Mouse (Mus musculus): ENCODE results near the gene Dctn5.

The Dctn5 gene

DNA sequence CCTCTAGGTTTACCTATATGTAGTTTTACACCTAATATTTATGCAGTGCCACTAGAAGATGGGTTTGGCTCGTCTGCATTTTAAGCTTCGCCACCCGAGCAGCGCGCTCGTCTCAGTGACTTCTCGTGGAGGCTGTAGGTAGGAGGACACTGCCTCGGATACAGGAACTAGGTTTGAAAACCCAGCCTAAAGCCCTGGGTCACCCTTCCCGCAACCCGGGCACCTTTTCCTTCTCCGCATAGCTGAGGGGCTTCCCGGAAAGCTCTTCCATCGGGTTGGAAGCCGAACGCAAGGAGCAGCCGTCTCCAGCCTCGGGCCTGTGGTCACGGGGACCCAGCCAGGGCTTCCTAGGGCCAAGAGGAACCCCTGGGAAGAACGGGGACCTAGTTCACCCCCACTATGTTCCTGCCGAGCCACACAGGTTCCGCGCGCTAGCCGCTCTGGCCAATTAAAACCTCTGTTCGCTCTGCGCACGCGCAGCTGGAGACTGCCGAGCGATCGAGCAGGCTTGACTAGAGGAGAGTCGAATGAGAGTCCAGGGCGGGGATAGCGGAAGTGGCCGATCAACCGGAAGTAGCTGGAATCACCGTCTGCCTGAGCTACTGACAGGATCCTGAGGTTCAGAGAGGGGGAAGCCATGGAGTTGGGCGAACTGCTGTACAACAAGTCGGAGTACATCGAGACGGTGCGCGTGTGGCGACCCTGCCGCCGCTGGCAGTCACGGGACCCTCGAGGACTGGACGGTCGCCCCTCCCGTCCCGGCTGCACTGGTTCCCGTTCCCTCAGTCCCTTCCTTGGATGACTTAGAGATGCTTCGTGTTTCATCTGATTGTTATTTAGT lies at the start of gene Dctn5, which contains the start of gene Palb2:
TSS of gene Dctn5 (plus strand) at position 545 of the 841 bp plus-strand sequence.
TSS of gene Palb2 (minus strand) at position 489 of the 841 bp plus-strand sequence.
- peak; percentile 98 for DNase-seq

- no peak for DNase-seq
These were observed 45.5 kb upstream of the Dctn5 start for GRCm38 (mm10) chr7:122087195-122087982.

DNA sequence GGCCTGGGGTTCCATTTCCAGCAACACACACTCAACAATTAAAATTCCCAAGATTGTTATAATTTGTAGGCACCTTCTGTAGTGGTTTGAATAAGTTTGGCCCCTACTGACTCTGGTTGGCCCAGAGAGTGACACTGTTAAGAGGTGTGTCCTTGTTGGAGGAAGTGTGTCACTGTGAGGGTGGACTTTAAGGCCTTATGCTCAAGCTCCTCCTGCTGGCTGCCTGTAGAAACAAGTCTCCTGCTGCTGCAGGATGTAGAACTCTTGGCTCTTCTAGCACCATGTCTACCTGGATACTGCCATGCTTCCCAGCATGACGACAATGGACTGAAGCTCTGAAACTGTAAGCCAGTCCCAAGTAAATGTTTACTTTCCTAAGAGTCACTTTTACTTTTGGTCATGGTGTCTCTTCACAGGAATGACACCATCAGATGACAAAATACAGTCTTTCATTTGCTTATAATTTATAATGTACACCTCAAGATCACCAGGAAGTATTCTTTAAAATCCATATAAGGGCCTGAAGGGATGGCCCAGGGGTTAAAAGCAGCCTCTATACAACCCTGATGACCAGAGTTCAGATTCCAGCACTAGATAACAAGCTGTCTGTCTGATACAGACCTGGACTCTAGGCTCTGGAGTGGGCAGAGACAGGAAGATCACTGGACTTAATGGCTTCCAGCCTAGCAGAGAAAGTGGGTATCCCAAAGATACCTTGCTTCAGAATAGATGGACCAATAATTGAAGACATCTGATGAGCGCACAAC lies 38.1 kb upstream of the Dctn5 start:
- DNase-seq: peak; percentile 13

- DNase-seq: no peak
These were observed 34.8 kb upstream of the Dctn5 start for GRCm38 (mm10) chr7:122098009-122098408.

DNA sequence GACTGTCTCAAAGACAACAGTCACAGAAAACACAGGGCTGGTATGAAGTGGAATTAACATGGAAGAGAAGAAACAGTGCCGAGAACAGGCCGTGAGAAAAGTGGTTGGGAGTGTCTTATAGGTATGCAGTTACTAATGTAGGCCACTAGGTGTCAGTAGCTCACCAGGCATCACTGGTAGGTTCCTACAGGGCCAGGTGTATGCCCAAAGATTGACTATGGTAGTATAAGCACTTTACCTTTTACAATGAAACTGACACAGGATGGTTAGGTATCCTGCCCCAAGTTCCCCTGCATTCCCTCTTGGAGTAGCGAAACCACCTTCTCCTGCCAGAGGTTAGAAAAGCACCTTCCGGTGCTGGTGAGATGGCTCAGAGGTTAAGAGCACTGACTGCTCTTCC lies 33.6 kb upstream of the Dctn5 start:
- DNase-seq: peak; percentile 65

DNA sequence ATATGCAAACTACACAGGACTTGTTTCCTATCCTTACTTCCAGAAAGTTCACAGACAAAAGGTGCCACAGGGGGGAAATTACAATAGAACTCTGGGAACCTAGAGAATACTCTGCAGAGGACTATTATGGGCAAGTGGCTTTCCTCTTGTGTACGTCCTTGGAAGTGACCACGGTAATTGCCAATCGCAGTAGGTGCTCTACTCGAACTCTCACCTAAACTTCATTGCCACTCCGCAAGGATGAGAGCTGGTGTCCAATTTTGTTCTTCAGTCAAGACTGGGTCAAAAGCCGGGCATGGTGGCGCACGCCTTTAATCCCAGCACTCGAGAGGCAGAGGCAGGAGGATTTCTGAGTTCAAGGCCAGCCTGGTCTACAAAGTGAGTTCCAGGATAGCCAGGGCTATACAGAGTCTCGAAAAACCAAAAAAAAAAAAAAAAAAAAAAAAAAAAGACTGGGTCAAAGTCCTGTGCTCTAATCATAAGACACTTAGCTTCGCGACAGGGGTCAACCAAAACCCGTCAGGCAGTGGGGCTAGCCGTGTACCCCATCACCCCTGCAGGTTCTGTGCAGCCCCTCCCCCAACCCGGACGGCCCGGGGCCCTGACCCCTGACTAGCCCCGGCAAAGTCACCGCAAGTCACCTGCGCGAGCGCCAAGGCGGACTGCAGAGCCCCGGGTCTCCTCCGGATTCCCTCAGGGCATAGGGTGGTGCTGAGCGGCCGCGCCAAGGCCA lies 31.7 kb upstream of the Dctn5 start:
- DNase-seq: peak; percentile 5

DNA sequence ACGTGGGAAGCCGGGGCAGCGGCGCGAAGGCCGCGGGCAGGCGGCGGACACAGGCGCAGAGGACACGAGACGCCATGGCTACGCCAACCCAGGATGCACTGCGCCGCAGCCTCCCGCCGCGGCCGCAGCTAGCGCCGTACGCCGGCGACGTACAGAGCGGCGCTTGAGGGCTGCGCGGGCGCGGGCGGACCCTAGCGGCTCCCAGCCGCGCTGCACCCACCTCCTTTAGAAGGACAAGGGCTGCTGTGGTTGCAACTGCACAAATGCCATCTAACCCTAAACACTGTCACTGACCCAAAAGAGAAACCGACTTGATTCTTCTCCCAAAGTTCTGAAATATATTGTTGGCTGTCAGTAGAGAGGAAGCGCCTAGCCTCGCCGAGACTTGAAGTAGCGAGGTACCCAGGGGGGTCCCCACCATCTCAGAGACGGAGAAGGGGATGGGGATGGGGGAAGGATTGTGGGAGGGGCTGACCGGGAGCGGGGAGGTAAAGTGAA lies 31.0 kb upstream of the Dctn5 start, which contains the start of gene Ndufab1:
TSS of gene Ndufab1 (minus strand) at position 140 of the 498 bp plus-strand sequence.
- DNase-seq: peak; percentile 88

DNA sequence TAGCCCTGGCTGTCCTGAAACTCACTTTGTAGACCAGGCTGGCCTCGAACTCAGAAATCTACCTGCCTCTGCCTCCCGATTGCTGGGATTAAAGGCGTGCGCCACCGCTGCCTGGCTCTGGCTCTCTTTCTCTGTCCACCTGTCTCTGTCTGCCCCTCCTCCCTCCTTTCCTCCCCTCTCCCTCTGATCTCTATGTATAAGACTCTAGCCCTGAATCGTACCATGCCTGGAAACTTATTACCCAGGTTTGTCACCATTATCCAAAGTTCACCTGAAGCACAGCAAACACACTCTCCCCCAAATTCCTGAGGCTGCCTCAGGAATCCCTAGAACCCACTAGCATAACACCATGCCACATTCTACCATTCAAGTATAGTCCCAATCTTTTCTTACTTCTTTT lies 24.6 kb upstream of the Dctn5 start:
- no peak for DNase-seq

DNA sequence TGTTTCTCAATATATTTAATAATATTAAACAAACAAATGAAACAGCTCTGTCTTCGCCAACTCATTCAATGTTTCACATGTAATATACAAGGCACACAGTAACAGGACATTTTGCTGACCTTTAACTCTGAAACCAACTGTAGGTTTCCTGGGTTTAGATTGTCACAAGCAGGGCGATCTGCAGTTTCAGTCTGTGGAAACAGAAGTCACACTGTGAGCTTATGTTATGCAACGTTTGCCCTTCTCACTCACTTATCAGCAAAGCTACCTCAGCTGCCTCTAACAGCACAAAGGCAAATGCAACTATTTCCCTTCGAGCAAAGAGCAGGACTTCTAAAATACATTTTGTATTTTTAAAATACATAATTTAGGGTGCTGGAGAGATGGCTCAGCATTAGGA lies 9.3 kb upstream of the Dctn5 start:
- no peak for DNase-seq

- no peak for DNase-seq
These were observed 7.2 kb upstream of the Dctn5 start for GRCm38 (mm10) chr7:122125636-122126035.

GRCm38 (mm10) chr7:122126946-122127345 lies 5.9 kb upstream of the Dctn5 start:
- no peak for DNase-seq

DNA sequence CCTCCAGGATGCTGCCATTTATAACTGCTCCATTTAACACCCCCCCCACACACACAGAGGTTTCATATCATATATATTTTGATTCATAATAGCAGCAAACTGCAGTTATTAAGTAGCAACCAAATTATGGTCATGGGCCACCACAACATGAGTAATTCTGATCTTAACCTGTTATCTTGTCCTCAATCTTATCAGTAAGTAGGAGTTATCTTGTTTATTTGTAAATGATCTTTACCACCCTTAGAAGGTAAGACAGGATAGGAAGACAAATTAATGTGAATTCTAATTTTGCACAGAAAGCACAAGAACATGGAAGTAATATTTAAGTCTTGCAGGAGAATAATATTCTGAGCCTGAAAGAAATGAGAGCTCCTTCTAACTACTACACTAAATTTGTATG lies 1.0 kb upstream of the Dctn5 start:
- no peak for DNase-seq

DNA sequence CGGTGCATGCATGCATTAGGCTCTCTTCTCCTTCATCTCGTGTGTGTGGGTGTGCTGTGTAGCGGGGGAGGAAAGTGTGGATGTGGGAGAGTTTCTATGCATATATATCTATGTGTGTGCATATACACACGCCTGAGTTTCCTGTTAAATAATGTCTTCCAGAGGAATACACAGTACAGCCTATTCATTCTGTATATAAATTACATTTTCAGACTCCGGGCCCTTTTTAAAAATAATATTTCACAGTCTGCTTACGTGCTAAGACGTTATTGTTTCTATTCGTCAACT lies 441 bp downstream of the Dctn5 start:
- DNase-seq: no peak

DNA sequence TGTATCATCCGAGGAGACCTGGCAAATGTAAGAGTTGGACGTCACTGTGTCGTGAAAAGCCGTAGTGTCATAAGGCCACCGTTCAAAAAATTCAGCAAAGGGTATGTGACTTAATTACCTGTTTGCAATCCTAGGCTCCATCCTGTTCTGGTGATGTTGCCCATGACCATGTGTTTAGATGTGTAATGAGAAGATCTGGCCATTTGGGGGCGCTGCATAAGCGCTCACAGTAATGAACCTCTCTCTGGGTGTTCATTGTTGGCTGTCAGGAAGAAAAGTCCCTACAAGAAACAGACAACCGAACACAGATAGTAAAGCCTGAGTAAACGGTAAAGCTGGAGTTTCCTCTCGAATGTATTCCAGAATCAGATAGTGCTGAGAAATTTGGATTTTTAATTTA lies 2.2 kb downstream of the Dctn5 start:
- DNase-seq: no peak

GRCm38 (mm10) chr7:122137071-122137470 lies 4.2 kb downstream of the Dctn5 start:
- no peak for DNase-seq

DNA sequence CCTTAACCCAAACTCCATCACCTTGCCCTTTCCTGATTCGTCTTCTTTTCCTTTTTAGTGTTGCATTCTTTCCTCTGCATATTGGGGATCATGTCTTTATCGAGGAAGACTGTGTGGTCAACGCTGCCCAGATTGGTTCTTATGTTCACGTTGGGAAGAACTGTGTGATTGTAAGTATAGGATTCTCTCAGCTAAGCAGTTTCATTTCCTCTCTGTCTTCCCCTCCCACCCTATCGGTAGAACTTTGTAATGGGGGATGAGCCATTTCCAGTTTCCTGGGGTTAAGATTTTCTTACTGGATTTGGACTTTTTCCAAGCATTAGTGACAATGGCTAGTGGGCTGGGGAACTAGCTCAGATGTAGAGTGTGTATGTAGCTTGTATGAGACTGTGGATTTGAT lies 5.3 kb downstream of the Dctn5 start:
- no peak for DNase-seq

GRCm38 (mm10) chr7:122140991-122141390 lies 8.2 kb downstream of the Dctn5 start:
- DNase-seq: no peak

DNA sequence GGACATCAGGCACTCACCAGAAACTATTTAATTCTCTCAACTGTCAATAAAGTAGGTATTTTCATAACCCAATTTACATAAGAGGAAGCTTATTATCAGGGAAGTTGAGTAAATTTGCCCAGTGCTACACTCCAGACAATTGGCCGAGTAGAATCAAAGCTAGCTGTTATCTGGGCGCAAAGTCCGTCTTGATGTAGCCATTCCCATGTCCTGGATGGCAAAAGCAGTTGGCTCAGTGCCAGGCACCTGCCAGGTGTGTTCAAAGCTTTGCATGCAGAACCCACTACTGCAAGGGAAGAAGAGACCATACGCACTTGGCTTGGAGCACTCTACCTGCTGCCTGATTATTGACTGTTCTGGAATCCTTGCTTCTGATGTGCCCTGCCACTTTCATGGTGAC lies 19.6 kb downstream of the Dctn5 start:
- DNase-seq: no peak

DNA sequence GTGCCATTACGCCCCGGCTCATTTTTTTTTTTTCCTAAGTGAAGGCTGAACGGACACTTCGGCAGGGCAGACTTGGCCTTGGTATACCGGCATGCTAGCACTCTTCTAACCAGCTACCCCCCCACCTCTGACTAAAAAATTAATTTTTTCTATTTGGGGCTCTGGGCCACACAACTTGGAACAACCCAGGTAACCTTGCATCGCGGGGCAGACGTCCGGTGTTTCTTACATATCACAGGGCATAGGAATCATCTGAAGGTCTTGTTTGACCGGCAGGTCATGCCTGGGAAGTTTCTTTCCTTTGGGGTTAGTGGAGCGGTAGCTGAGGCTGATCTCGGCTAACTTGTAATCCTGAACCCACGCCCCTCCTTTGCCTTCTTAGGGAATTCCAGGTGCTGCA lies 25.6 kb downstream of the Dctn5 start:
- no peak for DNase-seq

GRCm38 (mm10) chr7:122158915-122159902 lies 26.4 kb downstream of the Dctn5 start, which contains the start of gene Plk1:
Gene Plk1, plus strand, starts transcription at chr7:122159439.
- peak; percentile 84 for DNase-seq

GRCm38 (mm10) chr7:122160037-122160436 lies 27.2 kb downstream of the Dctn5 start:
- DNase-seq: no peak
